Mouse (Mus musculus) testis, postnatal 10 days (tissue): ENCODE data around the gene B4galnt2.
A peak's percentile ranks its signal among the peaks of the same experiment; 100 is the strongest.
"Not testable (repeated sequence)": the region's sequence is repeated elsewhere in the genome, so short reads cannot be mapped to it uniquely, and the experiment has no call there.

Source experiments
- DNase-seq: peaks from one replicate; pipeline ENCODE4 v3.0.0; 2021; ENCODE audit warnings: low spot score

The B4galnt2 gene

GRCm38 (mm10) chr11:95914571-95914991 is at the start of gene B4galnt2:
B4galnt2 (minus strand) TSS chr11:95914891.
- DNase-seq: peak; percentile 42

DNA sequence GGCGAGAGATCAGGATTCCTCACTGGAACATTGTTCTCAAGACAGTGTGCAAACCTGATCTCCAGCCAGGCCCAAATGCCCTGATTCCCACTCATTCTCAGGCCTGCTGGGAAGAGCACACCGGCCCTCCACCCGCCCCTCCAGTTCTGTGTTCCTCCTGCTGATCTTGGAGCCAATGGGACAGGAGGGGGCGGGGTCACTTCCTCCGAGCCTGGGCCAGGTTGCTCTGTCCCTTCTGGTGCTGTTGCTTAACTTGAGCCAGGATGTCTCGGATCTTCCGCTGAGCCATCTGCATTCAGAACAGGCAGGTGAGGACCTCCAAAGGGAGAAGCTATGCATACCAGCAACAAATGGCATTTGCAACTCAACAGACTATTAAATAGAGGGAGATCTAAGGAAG is 48.6 kb upstream of the B4galnt2 start:
- no peak for DNase-seq

- DNase-seq: no peak
Observed at GRCm38 (mm10) chr11:95959152-95959551, 44.5 kb upstream of the B4galnt2 start.

- DNase-seq: no peak
Observed at GRCm38 (mm10) chr11:95958251-95958650, 43.6 kb upstream of the B4galnt2 start.

GRCm38 (mm10) chr11:95957407-95957806 is 42.7 kb upstream of the B4galnt2 start:
- no peak for DNase-seq

DNA sequence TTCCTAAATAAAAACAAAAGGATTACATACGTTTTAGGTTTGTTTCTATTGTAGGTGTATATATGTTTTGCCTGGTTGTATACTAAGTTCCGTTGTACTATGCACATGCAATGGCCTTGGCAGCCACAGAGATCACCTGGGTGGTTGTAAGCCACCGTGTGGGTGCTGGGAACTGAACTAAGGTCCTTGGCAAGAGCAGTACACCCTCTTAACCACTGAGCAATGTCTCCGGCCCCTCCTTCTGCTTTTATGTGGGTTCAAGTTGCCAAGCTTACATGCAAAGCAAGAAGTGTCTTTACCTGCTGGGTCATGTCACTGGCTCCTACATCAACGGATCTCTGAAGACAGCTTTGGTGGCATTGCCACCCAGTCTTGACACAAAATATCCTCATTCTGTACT is 38.6 kb upstream of the B4galnt2 start:
- no peak for DNase-seq

DNA sequence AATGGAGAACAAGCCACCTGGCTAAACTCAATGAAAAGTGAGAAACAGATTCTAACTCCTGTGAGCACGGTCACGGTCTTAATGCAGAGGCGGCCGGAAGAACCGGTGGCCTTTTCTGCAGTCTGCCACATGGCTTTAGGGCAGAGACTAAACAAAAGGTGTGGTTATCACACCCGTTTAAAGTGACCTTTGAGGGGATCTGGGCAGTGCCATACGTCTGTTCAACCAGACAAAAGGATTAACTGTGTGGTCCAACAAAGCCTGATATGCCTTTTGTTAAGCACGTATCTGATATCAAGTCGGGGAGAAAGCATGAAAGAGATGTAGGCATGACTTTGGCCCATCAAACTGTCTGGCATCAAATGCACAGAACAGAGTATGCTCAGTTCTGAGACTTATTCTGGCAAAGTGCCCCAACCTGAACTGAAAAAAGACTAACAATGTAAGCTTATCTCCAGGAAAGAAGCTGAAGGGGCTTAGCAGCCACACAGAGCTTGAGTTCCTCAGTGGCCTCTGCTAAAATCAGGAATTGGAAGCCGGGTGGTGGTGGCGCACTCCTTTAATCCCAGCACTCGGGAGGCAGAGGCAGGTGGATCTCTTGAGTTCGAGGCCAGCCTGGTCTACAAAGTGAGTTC is 31.3 kb upstream of the B4galnt2 start:
- DNase-seq: no peak

- DNase-seq: no peak
Observed at GRCm38 (mm10) chr11:95939828-95940507, 25.3 kb upstream of the B4galnt2 start.

DNA sequence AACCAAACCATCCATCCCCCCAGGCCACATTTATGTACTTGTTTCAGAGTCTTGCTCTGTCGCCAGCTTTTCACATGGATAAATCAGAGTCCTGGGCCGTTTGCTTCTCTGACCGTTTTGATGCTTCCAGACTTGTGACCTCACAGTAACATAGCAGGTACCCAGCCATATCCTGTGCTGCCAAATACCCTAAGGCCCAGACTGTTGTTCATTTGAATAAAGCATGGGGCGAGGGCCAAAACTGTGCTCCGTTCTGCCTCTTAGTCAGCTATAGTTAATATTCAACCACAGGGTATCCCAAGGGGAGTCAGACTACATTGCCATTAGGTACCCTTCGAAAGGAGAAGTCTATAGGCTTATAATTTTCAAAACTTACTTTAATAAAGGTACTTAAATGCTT is 21.7 kb upstream of the B4galnt2 start:
- no peak for DNase-seq

DNA sequence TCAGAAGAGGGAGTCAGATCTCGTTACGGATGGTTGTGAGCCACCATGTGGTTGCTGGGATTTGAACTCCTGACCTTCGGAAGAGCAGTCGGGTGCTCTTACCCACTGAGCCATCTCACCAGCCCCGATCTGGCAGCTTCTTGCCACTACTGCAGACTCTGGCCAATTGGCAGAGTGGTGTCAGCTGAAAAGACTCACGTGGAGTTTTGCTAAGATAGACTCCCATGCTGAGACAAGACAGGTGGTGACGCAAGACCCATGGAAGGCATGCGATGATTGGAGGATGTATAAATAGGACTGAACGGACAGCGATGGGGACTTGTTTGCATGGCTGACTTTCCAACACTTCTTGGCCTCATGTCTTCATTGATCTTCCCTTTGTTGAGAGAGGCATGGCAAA is 17.5 kb upstream of the B4galnt2 start:
- DNase-seq: not testable (repeated sequence)

- no peak for DNase-seq
Observed at GRCm38 (mm10) chr11:95926398-95926797, 11.7 kb upstream of the B4galnt2 start.

- no peak for DNase-seq
Observed at GRCm38 (mm10) chr11:95925976-95926375, 11.3 kb upstream of the B4galnt2 start.

DNA sequence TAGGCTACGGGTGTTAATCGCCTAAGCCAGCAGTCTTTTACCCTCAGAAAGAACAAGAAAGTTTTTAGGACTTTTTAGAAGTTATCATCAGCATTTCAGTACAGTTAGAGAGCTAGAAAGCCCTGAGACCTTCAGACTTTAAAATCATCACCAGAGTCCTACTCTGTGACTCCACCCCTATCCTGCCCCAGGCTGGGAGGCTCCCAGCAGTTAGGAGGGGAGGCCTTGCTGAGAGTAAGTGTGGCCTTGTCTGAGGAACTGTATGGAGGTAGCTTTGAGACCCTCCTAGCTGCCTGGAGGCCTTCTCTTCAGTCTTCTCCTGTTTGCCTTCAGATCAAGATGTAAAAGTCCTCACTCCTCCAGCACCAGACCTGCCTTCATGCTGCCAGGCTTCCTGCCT is 9.5 kb upstream of the B4galnt2 start:
- no peak for DNase-seq

- not testable (repeated sequence) for DNase-seq
Observed at GRCm38 (mm10) chr11:95923477-95923876, 8.8 kb upstream of the B4galnt2 start.

- no peak for DNase-seq
Observed at GRCm38 (mm10) chr11:95921991-95922621, 7.4 kb upstream of the B4galnt2 start.

DNA sequence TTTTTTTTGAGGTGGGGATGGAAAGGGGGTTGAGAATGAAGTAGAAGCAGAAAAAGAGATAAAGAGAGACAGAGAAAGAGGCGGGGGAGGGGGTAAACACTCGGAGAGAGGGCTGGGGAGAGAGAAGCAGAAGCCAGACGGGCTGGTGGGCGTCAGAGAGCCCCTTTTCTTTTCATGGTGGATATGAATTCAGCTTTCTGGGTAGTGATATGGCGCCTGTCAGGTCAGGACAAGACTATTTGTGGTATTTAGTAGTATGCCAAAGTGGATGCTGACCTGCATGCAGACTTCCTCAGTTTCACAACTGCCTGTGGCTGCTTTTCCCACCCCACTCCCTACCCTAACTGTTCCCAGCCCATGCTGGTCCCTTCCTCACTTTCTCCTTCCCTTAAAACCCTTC is 1.7 kb upstream of the B4galnt2 start:
- no peak for DNase-seq

- DNase-seq: no peak
Observed at GRCm38 (mm10) chr11:95915006-95915710, 467 bp upstream of the B4galnt2 start.

DNA sequence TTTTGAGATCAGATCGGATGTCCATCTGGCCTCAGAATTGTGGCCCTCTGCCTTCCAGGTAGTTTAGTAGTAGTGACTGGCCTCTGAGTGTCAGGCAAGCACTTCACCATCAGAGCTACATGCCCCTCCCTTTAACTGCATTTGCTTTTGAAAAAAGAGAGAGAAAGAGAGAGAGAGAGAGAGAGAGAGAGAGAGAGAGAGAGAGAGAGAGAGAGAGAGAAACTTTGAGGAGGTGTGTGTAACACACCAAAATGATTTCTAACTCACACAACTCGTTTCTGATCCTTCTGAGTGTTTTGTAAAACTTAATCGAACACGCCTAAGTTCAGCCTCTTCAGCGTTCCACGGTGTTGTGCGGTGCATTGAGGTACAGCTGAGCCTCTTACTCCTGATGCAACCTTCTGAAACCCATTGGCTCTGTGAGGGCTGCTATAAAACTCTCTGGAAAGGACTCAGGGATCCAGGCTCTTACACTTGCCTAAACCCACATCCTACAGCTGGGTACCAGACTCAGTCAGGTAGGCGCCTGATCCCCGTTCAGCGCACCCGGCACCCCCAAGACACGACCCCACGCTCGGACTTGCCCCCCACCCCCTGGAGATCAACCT is 628 bp downstream of the B4galnt2 start:
- no peak for DNase-seq

DNA sequence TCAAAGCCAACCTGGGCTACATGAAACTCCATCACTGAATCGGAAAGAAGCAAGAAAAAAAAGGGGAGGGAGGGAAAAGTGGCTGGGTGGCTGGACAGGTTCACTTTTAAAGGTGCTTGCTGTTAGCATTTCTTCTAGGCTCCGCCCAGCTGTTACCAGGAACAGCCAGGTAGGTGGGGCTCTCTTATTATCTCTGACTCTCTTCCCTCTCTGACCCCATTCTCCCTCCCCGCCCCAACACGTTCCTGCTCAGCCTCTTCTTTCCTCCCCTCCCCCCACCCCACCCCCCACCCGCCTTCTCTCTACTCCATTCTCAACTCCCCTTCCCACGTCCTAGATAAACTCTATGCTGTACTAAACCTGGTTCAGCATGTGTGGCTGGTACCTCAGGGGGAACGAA is 3.1 kb downstream of the B4galnt2 start:
- no peak for DNase-seq

- DNase-seq: no peak
Observed at GRCm38 (mm10) chr11:95907805-95908524, 6.7 kb downstream of the B4galnt2 start.

DNA sequence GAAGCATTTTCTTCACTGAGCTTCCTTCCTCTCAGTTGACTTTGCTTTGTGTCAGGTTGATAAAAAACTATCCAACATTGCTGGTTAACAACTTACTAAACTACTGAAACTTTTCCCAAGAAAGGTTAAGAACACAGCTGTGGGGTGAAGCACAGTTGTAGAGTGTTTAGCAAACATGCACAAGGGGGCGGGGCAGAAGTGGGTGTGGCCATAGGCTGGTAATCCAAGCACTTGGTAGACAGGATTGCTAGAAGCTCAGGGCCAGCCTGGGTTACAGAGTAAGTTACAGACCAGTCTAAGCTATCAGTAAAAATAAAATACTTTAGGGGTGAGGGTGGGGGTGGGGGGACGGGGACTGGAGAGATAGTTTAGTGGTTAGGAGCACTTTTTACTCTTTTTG is 10.4 kb downstream of the B4galnt2 start:
- peak; percentile 52 for DNase-seq
